Comparison of ENCODE assay signal across 9 mouse cellular contexts in the genomic region with DNA sequence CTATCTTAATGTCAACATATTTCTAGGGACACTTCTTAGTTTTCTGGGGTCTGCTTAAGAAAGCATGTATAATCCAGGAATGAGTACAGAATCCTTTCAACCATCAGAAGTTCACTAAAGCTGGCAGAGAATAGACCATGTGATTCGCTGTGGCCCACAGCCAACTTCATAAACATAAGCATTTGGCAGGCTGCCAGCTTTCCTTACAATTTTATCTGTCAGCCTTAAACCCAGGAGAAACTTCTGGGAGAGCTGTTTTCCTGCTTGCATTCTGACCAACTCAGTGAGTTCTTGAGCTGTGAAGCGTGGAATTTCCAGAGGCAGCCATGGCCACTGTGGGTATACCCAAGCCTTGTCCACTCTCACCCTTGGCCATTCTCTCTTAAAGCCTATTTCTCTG.
DNase-seq lines count a peak whose midpoint lies in the region; ATAC-seq lines count a peak whose summit lies in the region.
"Had no signal": no experiment of that assay in that cellular context is flagged by ENCODE, and none has a peak within 500 bp of the region (broad histone marks: within the 10 kb centered on the region; RNA-seq: fewer than 3 reads in every experiment).

No protein-coding gene starts in this region.

- intact Hi-C loops in left cerebral cortex, postnatal 25 days (cut with DNase I) = no loop called here

- H3K4me2 ChIP-seq in forebrain, embryonic 13.5 days = no peak overlapping the region
- H3K4me2 ChIP-seq in embryonic facial prominence, embryonic 14.5 days (ENCODE audit: low read depth, low read length) = no peak overlapping the region
- H3K4me2 ChIP-seq in hindbrain, embryonic 16.5 days (ENCODE audit: low read length) = no peak overlapping the region
- H3K4me2 ChIP-seq: liver, embryonic 13.5 days had no signal

- no peak overlapping the region for H3K4me3 ChIP-seq in forebrain, embryonic 13.5 days
- no peak overlapping the region for H3K4me3 ChIP-seq in forebrain, embryonic 10.5 days
- no peak overlapping the region for H3K4me3 ChIP-seq in embryonic facial prominence, embryonic 14.5 days (ENCODE audit: low read depth, low read length)
- H3K4me3 ChIP-seq in hindbrain, embryonic 16.5 days (ENCODE audit: low read length) = no peak overlapping the region
- H3K4me3 ChIP-seq: liver, embryonic 13.5 days had no signal

- no peaks in the 10 kb centered on the region for H3K27me3 ChIP-seq in forebrain, embryonic 13.5 days
- H3K27me3 ChIP-seq in forebrain, embryonic 10.5 days (ENCODE audit: poor library complexity, severe bottlenecking) = no peaks in the 10 kb centered on the region
- H3K27me3 ChIP-seq in embryonic facial prominence, embryonic 14.5 days (replicated peaks; ENCODE audit: control insufficient read depth, insufficient read depth, low read length) = no peaks in the 10 kb centered on the region
- no peaks in the 10 kb centered on the region for H3K27me3 ChIP-seq in hindbrain, embryonic 16.5 days (replicated peaks; ENCODE audit: control insufficient read depth, insufficient read depth, low read length)
- H3K27me3 ChIP-seq: liver, embryonic 13.5 days had no signal

- peak; percentile 88 for ATAC-seq in forebrain, embryonic 13.5 days
- ATAC-seq in embryonic facial prominence, embryonic 14.5 days (ENCODE audit: low read depth) = peak; percentile 76
- peak; percentile 70 for ATAC-seq in hindbrain, embryonic 16.5 days

- WGBS in forebrain, embryonic 13.5 days = 68% methylated on average over 2 of the region's 2 CpGs
- 93% methylated on average over 2 of the region's 2 CpGs for WGBS in forebrain, embryonic 10.5 days
- 29% methylated on average over 2 of the region's 2 CpGs for WGBS in embryonic facial prominence, embryonic 14.5 days
- WGBS in hindbrain, embryonic 16.5 days = 52% methylated on average over 2 of the region's 2 CpGs

- no peaks in the 10 kb centered on the region for H3K36me3 ChIP-seq in forebrain, embryonic 13.5 days (ENCODE audit: poor library complexity, severe bottlenecking)
- H3K36me3 ChIP-seq in forebrain, embryonic 10.5 days (replicated peaks) = no peaks in the 10 kb centered on the region
- H3K36me3 ChIP-seq in embryonic facial prominence, embryonic 14.5 days (ENCODE audit: control insufficient read depth, insufficient read depth, low read length) = no peaks in the 10 kb centered on the region
- H3K36me3 ChIP-seq in hindbrain, embryonic 16.5 days (ENCODE audit: control insufficient read depth, insufficient read depth, low read length) = no peaks in the 10 kb centered on the region
- H3K36me3 ChIP-seq: liver, embryonic 13.5 days had no signal

- DNase-seq in forebrain, embryonic 10.5 days (ENCODE audit: extremely low spot score, low spot score) = no peak
- DNase-seq in embryonic facial prominence, embryonic 14.5 days (ENCODE audit: low spot score) = peak; percentile 94
- DNase-seq in left cerebral cortex, postnatal 25 days (ENCODE audit: low spot score in 2 of 2) = peak; percentile 49 to 73
- peak; percentile 6 for DNase-seq in ovary, adult 18-20 months (ENCODE audit: low spot score)
- DNase-seq in gastrocnemius, adult 8-10 months (ENCODE audit: low spot score in 2 of 2) = no peak
- DNase-seq in cerebellum, adult 18-20 months = no peak
- DNase-seq: liver, embryonic 13.5 days had no signal

- no peaks in the 10 kb centered on the region for H3K9me3 ChIP-seq in forebrain, embryonic 13.5 days (replicated peaks)
- H3K9me3 ChIP-seq in forebrain, embryonic 10.5 days = peaks cover 4% of the 10 kb centered on the region; the same call in 1 of the 2 replicates
- H3K9me3 ChIP-seq in embryonic facial prominence, embryonic 14.5 days (ENCODE audit: control insufficient read depth, low read length) = no peaks in the 10 kb centered on the region
- H3K9me3 ChIP-seq in hindbrain, embryonic 16.5 days (ENCODE audit: control insufficient read depth, low read length) = no peaks in the 10 kb centered on the region
- H3K9me3 ChIP-seq: liver, embryonic 13.5 days had no signal

- H3K9ac ChIP-seq in forebrain, embryonic 13.5 days = no peak overlapping the region
- no peak overlapping the region for H3K9ac ChIP-seq in embryonic facial prominence, embryonic 14.5 days (ENCODE audit: low read depth, low read length)
- no peak overlapping the region for H3K9ac ChIP-seq in hindbrain, embryonic 16.5 days (ENCODE audit: low read depth, low read length)
- H3K9ac ChIP-seq: liver, embryonic 13.5 days had no signal

- no peak overlapping the region for H3K27ac ChIP-seq in forebrain, embryonic 13.5 days
- no peak overlapping the region for H3K27ac ChIP-seq in forebrain, embryonic 10.5 days
- 0 out of 2 replicates have a peak overlapping the region, but pooled peaks have one; percentile 8 for H3K27ac ChIP-seq in embryonic facial prominence, embryonic 14.5 days (replicated peaks; ENCODE audit: low read depth, low read length)
- no peak overlapping the region for H3K27ac ChIP-seq in hindbrain, embryonic 16.5 days (ENCODE audit: low read depth, low read length)
- H3K27ac ChIP-seq: liver, embryonic 13.5 days had no signal

- H3K4me1 ChIP-seq in forebrain, embryonic 13.5 days = no peaks in the 10 kb centered on the region
- no peaks in the 10 kb centered on the region for H3K4me1 ChIP-seq in forebrain, embryonic 10.5 days
- 0 out of 2 replicates have a peak, but pooled peaks cover 2% of the 10 kb centered on the region for H3K4me1 ChIP-seq in embryonic facial prominence, embryonic 14.5 days (ENCODE audit: control insufficient read depth, insufficient read depth, low read length)
- no peaks in the 10 kb centered on the region; the same call in 1 of the 2 replicates for H3K4me1 ChIP-seq in hindbrain, embryonic 16.5 days (ENCODE audit: control insufficient read depth, insufficient read depth, low read depth, low read length)
- H3K4me1 ChIP-seq: liver, embryonic 13.5 days had no signal

Comparison
In these comparisons a context has a peak if more than half of its experiments do, and no peak if none do; other contexts are left out.
1. DNase-seq: peak in embryonic facial prominence, embryonic 14.5 days (single experiment), left cerebral cortex, postnatal 25 days (2 of 2) and ovary, adult 18-20 months (single experiment); none in forebrain, embryonic 10.5 days (single experiment), gastrocnemius, adult 8-10 months (0 of 2) and cerebellum, adult 18-20 months (0 of 2).
2. Peak in every context shown above with its lines, with median percentiles within 50 percentile points of each other: ATAC-seq.